Mouse (Mus musculus) intestine, embryonic 15.5 days (tissue): ENCODE results near the gene Ndufa7. TPM values are rescaled to one million over a fixed set of nuclear protein-coding genes. Genes with fewer than 3 reads are reported as not detected.

Experiments used
- polyA plus RNA-seq: library from polyadenylated mRNA; unstranded; fragments of >200 nt; fragmentation: Nextera tagmentation; extraction: Ambion mirVana; gene quantifications from 2 replicates; pipeline ENCODE4 v1.2.1, GENCODE M21; 2015

The Ndufa7 gene
- polyA plus RNA-seq, 1 experiment from 2014 or later: 492 TPM

Other genes with a start within 250 kb of the Ndufa7 start
- 37.0 and 37.7 TPM in 2 replicates for gene Zfp414, start 195.5 kb upstream of the Ndufa7 start, polyA plus RNA-seq
- 0.53 and 0.90 TPM in 2 replicates for gene Pram1, start 186.5 kb upstream of the Ndufa7 start, polyA plus RNA-seq
- gene Hnrnpm, start 137.7 kb upstream of the Ndufa7 start, polyA plus RNA-seq: 276 and 325 TPM in 2 replicates
- 49.4 and 52.7 TPM in 2 replicates for gene March2, start 105.9 kb upstream of the Ndufa7 start, polyA plus RNA-seq
- 206 and 218 TPM in 2 replicates for gene Rab11b, start 64.0 kb upstream of the Ndufa7 start, polyA plus RNA-seq
- gene Angptl4, start 42.7 kb upstream of the Ndufa7 start, polyA plus RNA-seq: 20.7 and 23.4 TPM in 2 replicates
- gene Kank3, start 14.1 kb upstream of the Ndufa7 start, polyA plus RNA-seq: 23.0 and 30.5 TPM in 2 replicates
- 1,025 and 1,054 TPM in 2 replicates for gene Rps28, start within 50 bp of the Ndufa7 start, polyA plus RNA-seq
- gene Cd320, start 18.5 kb downstream of the Ndufa7 start, polyA plus RNA-seq: 53.3 and 61.3 TPM in 2 replicates
- not detected in 2 replicates for gene Gm7029, start 49.3 kb downstream of the Ndufa7 start, polyA plus RNA-seq
- 5.7 and 7.1 TPM in 2 replicates for gene Kifc1, start 66.1 kb downstream of the Ndufa7 start, polyA plus RNA-seq
- 0.18 and 0.21 TPM in 2 replicates for gene Platr17, start 80.6 kb downstream of the Ndufa7 start, polyA plus RNA-seq
- 37.5 and 39.1 TPM in 2 replicates for gene Daxx, start 84.8 kb downstream of the Ndufa7 start, polyA plus RNA-seq
- 35.6 and 39.3 TPM in 2 replicates for gene Tapbp, start 91.3 kb downstream of the Ndufa7 start, polyA plus RNA-seq
- 14.4 and 16.2 TPM in 2 replicates for gene Zbtb22, start 91.3 kb downstream of the Ndufa7 start, polyA plus RNA-seq
- 29.2 and 32.9 TPM in 2 replicates for gene Rgl2, start 105.0 kb downstream of the Ndufa7 start, polyA plus RNA-seq
- gene Pfdn6, start 115.8 kb downstream of the Ndufa7 start, polyA plus RNA-seq: 153 and 159 TPM in 2 replicates
- gene Wdr46, start 116.1 kb downstream of the Ndufa7 start, polyA plus RNA-seq: 37.1 and 38.5 TPM in 2 replicates
- 9.8 TPM in 2 replicates for gene B3galt4, start 126.9 kb downstream of the Ndufa7 start, polyA plus RNA-seq
- 44.0 and 47.4 TPM in 2 replicates for gene Vps52, start 131.2 kb downstream of the Ndufa7 start, polyA plus RNA-seq
- gene Rps18, start 131.4 kb downstream of the Ndufa7 start, polyA plus RNA-seq: 1,812 and 1,948 TPM in 2 replicates
- gene H2-K1, start 175.8 kb downstream of the Ndufa7 start, polyA plus RNA-seq: 190 and 264 TPM in 2 replicates
- gene Ring1, start 200.1 kb downstream of the Ndufa7 start, polyA plus RNA-seq: 16.8 and 18.2 TPM in 2 replicates
- gene H2-Ke6, start 203.5 kb downstream of the Ndufa7 start, polyA plus RNA-seq: 51.5 and 60.9 TPM in 2 replicates
- 151 and 172 TPM in 2 replicates for gene Slc39a7, start 207.1 kb downstream of the Ndufa7 start, polyA plus RNA-seq
- gene Rxrb, start 207.2 kb downstream of the Ndufa7 start, polyA plus RNA-seq: 41.8 and 45.0 TPM in 2 replicates
- gene Col11a2, start 214.9 kb downstream of the Ndufa7 start, polyA plus RNA-seq: 0.90 and 1.0 TPM in 2 replicates